Mouse (Mus musculus) heart, adult 2 months (tissue): Measurements from ENCODE around the gene Eif4g1. TPM values are rescaled to one million over a fixed set of nuclear protein-coding genes. Genes with fewer than 3 reads are reported as not detected.
A peak's percentile ranks its signal among the peaks of the same experiment; 100 is the strongest.

Source experiments
- DNase-seq, 2 experiments: peaks; one replicate each; pipeline ENCODE4 v3.0.0; 2021
- H3K27ac ChIP-seq: fragments of 200-600 bp; 2 replicates; pipeline ENCODE4 v1.8.1; 2022
- H3K27me3 ChIP-seq: fragments of 200-500 bp; 2 replicates; pipeline ENCODE4 v1.6.1; 2012; ENCODE audit warnings: mild to moderate bottlenecking, low read length, inconsistent platforms, mixed read lengths; ENCODE audit not compliant: control insufficient read depth, insufficient read depth
- H3K36me3 ChIP-seq: fragments of 200-500 bp; 2 replicates; pipeline ENCODE4 v1.6.1; 2012; ENCODE audit warnings: low read length, inconsistent platforms; ENCODE audit not compliant: control insufficient read depth, insufficient read depth
- H3K4me1 ChIP-seq: fragments of 200-500 bp; 2 replicates; pipeline ENCODE4 v1.6.1; 2011; ENCODE audit warnings: low read length; ENCODE audit not compliant: control insufficient read depth, insufficient read depth
- H3K4me3 ChIP-seq: fragments of 200-600 bp; 2 replicates; pipeline ENCODE4 v1.8.1; 2022
- H3K79me2 ChIP-seq: fragments of 200-500 bp; replicated peaks from 2 replicates; pipeline ENCODE4 v1.6.1; 2012; ENCODE audit warnings: mild to moderate bottlenecking, inconsistent platforms, low read length, moderate library complexity, mixed read lengths; ENCODE audit not compliant: control insufficient read depth, insufficient read depth
- H3K9ac ChIP-seq: fragments of 200-500 bp; 2 replicates; pipeline ENCODE4 v1.6.1; 2012; ENCODE audit warnings: low read depth, mild to moderate bottlenecking, control low read depth, inconsistent platforms, low read length, mixed read lengths
- CTCF ChIP-seq: fragments of 200-600 bp; IDR thresholded peaks from 2 replicates; pipeline ENCODE4 v1.8.1; 2022; ENCODE audit warnings: antibody characterized with exemption, mild to moderate bottlenecking, moderate library complexity
- EP300 ChIP-seq: fragments of 200-500 bp; IDR thresholded peaks from 2 replicates; pipeline ENCODE4 v1.6.1; 2011; ENCODE audit warnings: low read depth, low read length, control low read depth; ENCODE audit not compliant: insufficient read depth
- POLR2A ChIP-seq: fragments of 200-500 bp; IDR thresholded peaks from 2 replicates; pipeline ENCODE4 v1.6.1; 2011; ENCODE audit warnings: mild to moderate bottlenecking, low read depth, low read length, control low read depth; ENCODE audit not compliant: insufficient read depth
- WGBS: fragments of 180-500 bp; shearing (Covaris S2); methylation state at CpG from one replicate; pipeline ENCODE4 v1.1.7; 2018; 5-methylcytosine and 5-hydroxymethylcytosine counted together
- intact Hi-C: fragments of 180-260 bp; cut with DNase I; formaldehyde crosslinking; loops from one replicate; pipeline ENCODE4 v1.15.1; 2025
- polyA plus RNA-seq: library from polyadenylated mRNA; depleted of rRNA; stranded (reverse); fragments of >200 nt; gene quantifications from 2 replicates; pipeline ENCODE4 v1.2.3, GENCODE M21; 2012
- total RNA-seq, 2 experiments: library from RNA; stranded (reverse); gene quantifications; 2 replicates each; pipeline ENCODE4 v1.2.3; 2021

The Eif4g1 gene
- total and polyA plus RNA-seq, 3 experiments, result 343 to 420 (median 344) TPM

- DNase-seq, result no peak
- no peak overlapping the region for H3K4me3 ChIP-seq
- H3K4me1 ChIP-seq, result peaks cover 16% of the 10 kb centered on the region
- WGBS, result 50% methylated on average over 1 of the region's 1 CpGs
- no peak overlapping the region for H3K9ac ChIP-seq
- H3K27me3 ChIP-seq, result no peaks in the 10 kb centered on the region
- no peaks in the 10 kb centered on the region for H3K79me2 ChIP-seq
- TF ChIP-seq POLR2A (no peak), CTCF (no peak), EP300 (no peak)
- H3K36me3 ChIP-seq, result peaks cover 4% of the 10 kb centered on the region; the same call in 1 of the 2 replicates
- H3K27ac ChIP-seq, result no peak overlapping the region
- intact Hi-C loops, result no loop called here
Observed at GRCm38 (mm10) chr16:20691617-20692016, 23.5 kb downstream of the Eif4g1 start.

DNA sequence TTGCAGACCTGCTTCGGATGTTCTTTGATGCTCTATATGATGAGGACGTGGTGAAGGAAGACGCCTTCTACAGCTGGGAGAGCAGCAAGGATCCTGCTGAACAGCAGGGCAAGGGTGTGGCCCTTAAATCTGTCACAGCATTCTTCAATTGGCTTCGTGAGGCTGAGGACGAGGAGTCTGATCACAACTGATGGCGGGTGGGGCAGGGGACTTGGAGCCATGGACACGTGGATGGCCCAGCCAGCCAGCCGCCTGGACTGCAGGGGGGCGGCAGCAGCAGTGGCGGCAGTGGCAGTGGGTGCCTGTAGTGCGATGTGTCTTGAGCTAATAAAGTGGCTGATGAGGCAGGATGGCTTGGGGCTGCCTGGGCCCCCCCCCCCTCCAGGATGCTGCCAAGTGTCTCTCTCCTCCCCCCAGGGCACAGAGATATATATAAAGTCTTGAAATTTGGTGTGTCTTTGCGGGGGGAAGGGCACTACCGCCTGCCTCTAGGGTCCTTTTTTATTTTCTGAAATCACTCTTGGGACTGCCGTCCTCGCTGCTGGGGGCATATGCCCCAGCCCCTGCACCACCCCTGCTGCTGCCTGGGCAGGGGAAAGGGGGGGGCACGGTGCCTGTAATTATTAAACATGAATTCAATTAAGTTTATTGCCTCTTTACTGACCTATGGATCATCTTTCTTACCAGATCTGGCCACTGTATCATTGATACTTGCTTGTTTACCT is 24.3 kb downstream of the Eif4g1 start:
- intact Hi-C loops, result no loop called here
- H3K4me3 ChIP-seq, result no peak overlapping the region
- no peaks in the 10 kb centered on the region for H3K79me2 ChIP-seq
- 68% methylated on average over 16 of the region's 16 CpGs for WGBS
- no peaks in the 10 kb centered on the region for H3K27me3 ChIP-seq
- H3K4me1 ChIP-seq, result peaks cover 16% of the 10 kb centered on the region
- TF ChIP-seq POLR2A (no peak), EP300 (no peak), CTCF (no peak)
- peaks cover 4% of the 10 kb centered on the region; the same call in 1 of the 2 replicates for H3K36me3 ChIP-seq
- no peak overlapping the region; the same call in 1 of the 2 replicates for H3K9ac ChIP-seq
- DNase-seq, result no peak
- no peak overlapping the region for H3K27ac ChIP-seq

DNA sequence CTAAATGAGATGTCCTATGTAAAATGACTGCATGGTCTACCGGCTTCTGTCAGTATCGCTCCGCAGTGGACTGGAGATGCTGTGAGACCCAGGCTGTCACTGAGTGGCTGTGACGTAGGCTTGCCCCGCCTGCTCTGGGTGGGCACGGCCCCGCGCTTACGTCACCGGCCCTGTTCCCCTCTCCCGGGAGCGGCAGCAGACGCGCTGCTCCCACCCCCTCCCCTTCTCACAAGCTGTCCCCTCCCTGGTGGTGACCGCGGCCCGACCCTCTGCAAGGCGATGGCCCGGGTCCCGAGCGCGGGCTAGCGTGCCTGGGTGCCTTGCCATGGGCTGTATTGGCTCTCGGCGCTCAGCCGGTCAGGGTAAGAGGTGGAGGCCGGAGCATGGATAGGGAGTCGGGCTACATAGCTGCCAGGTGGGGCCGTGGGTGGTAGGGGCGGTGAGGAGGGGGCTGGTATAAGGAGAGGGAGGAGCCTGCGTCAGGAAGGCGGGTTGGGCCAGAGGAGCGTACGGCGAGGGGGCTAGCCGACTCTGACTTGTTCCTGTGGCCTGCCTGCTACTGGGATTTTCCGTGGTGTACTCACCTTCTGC is 25.1 kb downstream of the Eif4g1 start, which contains the start of gene Fam131a:
TSS of gene Fam131a (plus strand) at position 131 of the 591 bp plus-strand sequence.
- peaks cover 16% of the 10 kb centered on the region for H3K4me1 ChIP-seq
- WGBS, result under 1% methylated on average over 37 of the region's 37 CpGs
- H3K79me2 ChIP-seq, result no peaks in the 10 kb centered on the region
- H3K4me3 ChIP-seq, result peak within 1 kb of the TSS; percentile 81
- peak; percentile 92 to 94 for DNase-seq
- intact Hi-C loops, result loop anchor here (1.0 kb wide), 1 partner anchor 18 kb away; no protein-coding TSS in a partner anchor
- peak within 1 kb of the TSS; percentile 90 for H3K27ac ChIP-seq
- H3K9ac ChIP-seq, result peak within 1 kb of the TSS; percentile 90
- H3K36me3 ChIP-seq, result peaks cover 4% of the 10 kb centered on the region; the same call in 1 of the 2 replicates
- H3K27me3 ChIP-seq, result no peaks in the 10 kb centered on the region
- TF ChIP-seq CTCF, result 0 out of 2 replicates have a peak, but pooled peaks have one; percentile 1
- TF ChIP-seq EP300, result peak; percentile 57
- TF ChIP-seq POLR2A, result peak; percentile 70

GRCm38 (mm10) chr16:20694781-20695180 is 26.7 kb downstream of the Eif4g1 start:
- WGBS, result 14% methylated on average over 8 of the region's 8 CpGs
- H3K27me3 ChIP-seq, result no peaks in the 10 kb centered on the region
- H3K27ac ChIP-seq, result peak overlapping the region; percentile 73
- peaks cover 4% of the 10 kb centered on the region; the same call in 1 of the 2 replicates for H3K36me3 ChIP-seq
- H3K79me2 ChIP-seq, result no peaks in the 10 kb centered on the region
- peak; percentile 63 for TF ChIP-seq POLR2A
- TF ChIP-seq CTCF, result no peak
- peak overlapping the region; percentile 37; the same call in 1 of the 2 replicates for H3K9ac ChIP-seq
- DNase-seq, result peak; percentile 58 to 67
- peaks cover 16% of the 10 kb centered on the region for H3K4me1 ChIP-seq
- peak overlapping the region; percentile 48; the same call in 1 of the 2 replicates for H3K4me3 ChIP-seq
- intact Hi-C loops, result no loop called here

- peak; percentile 89 to 90 for DNase-seq
- H3K9ac ChIP-seq, result peak overlapping the region; percentile 61
- H3K27ac ChIP-seq, result peak overlapping the region; percentile 73
- H3K36me3 ChIP-seq, result peaks cover 4% of the 10 kb centered on the region; the same call in 1 of the 2 replicates
- TF ChIP-seq CTCF (no peak), EP300 (no peak), POLR2A (no peak)
- peak overlapping the region; percentile 48 for H3K4me3 ChIP-seq
- H3K27me3 ChIP-seq, result no peaks in the 10 kb centered on the region
- intact Hi-C loops, result no loop called here
- no peaks in the 10 kb centered on the region for H3K79me2 ChIP-seq
- H3K4me1 ChIP-seq, result peaks cover 16% of the 10 kb centered on the region
- 3% methylated on average over 46 of the region's 46 CpGs for WGBS
Observed at GRCm38 (mm10) chr16:20695622-20696323, 27.7 kb downstream of the Eif4g1 start.
